Mouse (Mus musculus): ENCODE measurements around the gene Shisal1. TPM values are rescaled to one million over a fixed set of nuclear protein-coding genes. Genes with fewer than 3 reads are reported as not detected.

The Shisal1 gene
- polyA plus RNA-seq, 1 experiment from 2014 or later, result 9.5 TPM

DNA sequence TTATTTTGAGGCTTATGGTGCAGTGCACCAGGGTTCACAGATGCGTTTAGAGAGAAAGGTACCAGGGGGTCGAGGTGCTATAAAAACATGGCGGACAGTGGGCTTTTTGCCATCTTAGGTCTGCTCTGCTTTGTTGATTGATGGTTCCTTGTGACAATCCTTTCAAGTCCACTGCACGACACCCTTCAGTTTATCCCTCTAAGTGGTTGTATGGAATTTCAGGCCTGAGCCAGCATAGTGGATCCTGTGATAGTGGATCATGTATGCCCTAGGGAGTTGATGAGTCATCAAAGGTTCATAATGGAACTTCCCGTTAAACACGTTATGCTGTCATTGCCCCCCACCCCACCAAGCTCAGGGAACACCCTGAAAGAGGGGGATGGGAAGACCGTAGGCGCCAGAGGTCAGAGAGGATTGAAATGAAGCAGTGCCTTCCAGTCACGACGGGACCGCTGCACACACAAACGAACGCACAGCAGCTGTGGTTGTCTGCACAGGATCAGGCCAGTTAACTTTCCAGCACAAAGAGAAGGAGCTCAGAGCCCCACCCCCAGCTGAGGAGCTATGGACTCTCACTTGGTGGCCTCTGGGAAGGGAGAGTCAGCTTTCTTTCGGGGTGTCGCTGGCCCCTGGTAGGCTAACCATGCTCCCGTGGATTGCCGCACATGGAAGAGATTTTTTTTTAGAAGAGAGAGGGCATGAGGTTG is 81.1 kb downstream of the Shisal1 start:
- Histone ChIP-seq H3K4me2 (no peak overlapping the region), H3K4me1 (replicated peaks) (peaks cover 18% of the 10 kb centered on the region), H3K36me3 (no peaks in the 10 kb centered on the region), H3K4me3 (no peak overlapping the region), H3K9ac (no peak overlapping the region), H3K27me3 (no peaks in the 10 kb centered on the region), H3K9me3 (no peaks in the 10 kb centered on the region), H3K27ac (no peak overlapping the region)
- no peak for ATAC-seq (ENCODE audit: low FRiP score)
- 64% methylated on average over 17 of the region's 17 CpGs for WGBS

DNA sequence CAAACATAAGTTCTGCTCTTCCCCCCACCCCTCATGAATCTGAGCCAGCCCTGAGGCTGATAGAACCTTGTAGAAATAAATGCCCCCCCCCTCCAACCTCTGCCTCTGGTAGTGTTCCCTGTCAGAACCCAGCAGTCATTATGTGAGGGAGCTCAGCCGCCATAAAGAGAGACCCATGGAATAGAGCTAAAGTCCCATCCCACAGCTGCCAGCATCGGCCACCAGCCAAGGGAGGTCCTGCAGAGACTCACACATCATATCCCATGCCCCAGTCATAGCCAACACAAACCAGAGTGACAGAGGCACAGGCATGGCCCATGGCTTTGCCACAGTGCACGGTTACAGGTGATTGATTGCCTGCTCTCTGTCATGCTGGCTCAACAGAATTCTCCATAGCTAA is 82.2 kb downstream of the Shisal1 start:
- Histone ChIP-seq H3K4me1 (replicated peaks) (peaks cover 29% of the 10 kb centered on the region), H3K9ac (no peak overlapping the region), H3K27ac (no peak overlapping the region), H3K4me2 (no peak overlapping the region), H3K36me3 (no peaks in the 10 kb centered on the region), H3K9me3 (no peaks in the 10 kb centered on the region), H3K4me3 (no peak overlapping the region), H3K27me3 (no peaks in the 10 kb centered on the region)
- WGBS, result 85% methylated on average over 3 of the region's 3 CpGs
- ATAC-seq (ENCODE audit: low FRiP score), result no peak

DNA sequence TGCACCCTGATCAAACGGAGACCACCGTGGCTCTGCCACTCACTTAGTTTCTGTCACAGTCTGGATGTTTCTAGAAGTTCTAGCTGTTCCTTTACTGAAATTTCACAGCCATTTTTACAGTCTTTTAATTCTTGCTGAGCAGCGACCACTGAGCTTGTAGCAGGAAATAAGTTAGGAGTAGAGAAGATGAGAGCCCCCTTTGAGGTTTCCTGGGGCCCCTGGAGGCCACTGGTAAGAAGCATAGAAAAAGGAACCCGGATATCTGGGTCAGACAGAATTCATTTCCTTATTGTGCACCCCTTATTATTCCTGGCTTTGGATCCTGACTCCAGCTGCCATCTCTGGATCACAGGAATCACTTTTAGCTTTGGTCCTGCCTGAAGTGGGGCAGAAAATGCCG is 91.8 kb downstream of the Shisal1 start:
- Histone ChIP-seq H3K4me2 (no peak overlapping the region), H3K4me1 (replicated peaks) (peaks cover 37% of the 10 kb centered on the region), H3K27ac (no peak overlapping the region), H3K36me3 (no peaks in the 10 kb centered on the region), H3K4me3 (no peak overlapping the region), H3K9me3 (no peaks in the 10 kb centered on the region), H3K9ac (no peak overlapping the region), H3K27me3 (no peaks in the 10 kb centered on the region)
- WGBS, result 82% methylated on average over 5 of the region's 5 CpGs
- no peak for ATAC-seq (ENCODE audit: low FRiP score)

DNA sequence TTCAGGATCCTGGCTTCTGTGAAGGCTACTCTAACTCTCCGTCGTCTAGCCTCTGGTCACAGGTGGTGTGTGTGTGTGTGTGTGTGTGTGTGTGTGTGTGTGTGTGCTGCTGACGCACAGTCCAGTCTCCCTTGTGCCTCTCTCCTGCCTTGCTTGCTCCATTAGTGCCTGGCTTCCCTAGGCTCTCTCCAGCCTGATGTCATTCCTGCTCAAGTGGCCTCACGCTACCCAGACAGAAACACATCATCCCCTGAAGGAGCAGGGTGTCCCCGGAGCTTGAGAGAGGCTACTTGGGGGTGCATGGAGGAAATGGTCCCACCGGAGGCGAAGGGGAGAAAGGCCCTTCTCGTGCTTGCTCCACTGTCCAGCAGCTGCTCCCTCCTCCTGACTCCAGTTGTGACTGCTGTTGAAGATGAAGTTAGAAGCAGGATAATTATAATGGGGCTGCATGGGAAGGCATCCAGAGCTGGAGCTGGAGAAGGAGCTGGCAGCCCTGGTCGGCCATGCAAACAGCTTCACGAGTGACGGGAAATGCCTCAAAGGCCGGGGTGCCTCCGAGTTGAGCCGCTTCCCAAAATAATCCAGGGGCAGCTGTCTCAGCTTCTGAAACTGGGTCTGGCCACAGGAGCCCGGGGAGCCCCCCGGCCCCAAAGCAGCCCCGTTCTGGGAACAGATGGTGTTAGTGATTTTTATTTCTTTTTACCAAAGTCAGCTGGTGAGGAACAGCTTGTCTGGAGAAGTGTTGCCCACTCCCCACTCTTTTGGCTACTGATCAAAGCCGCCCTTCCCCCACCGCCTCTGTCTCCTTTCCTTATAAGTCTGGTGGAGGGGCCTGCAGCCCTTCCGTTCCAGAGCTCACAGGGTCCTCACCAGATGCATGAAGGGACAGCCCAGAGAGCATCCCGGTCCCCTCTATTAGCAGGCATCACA is 94.7 kb downstream of the Shisal1 start:
- no peaks in the 10 kb centered on the region for H3K27me3 ChIP-seq
- H3K27ac ChIP-seq, result peak overlapping the region; percentile 55; the same call in 1 of the 2 replicates
- H3K9ac ChIP-seq, result no peak overlapping the region
- H3K4me1 ChIP-seq (replicated peaks), result peaks cover 28% of the 10 kb centered on the region
- WGBS, result 63% methylated on average over 21 of the region's 21 CpGs
- H3K4me2 ChIP-seq, result no peak overlapping the region
- H3K36me3 ChIP-seq, result no peaks in the 10 kb centered on the region
- no peak overlapping the region for H3K4me3 ChIP-seq
- no peak for ATAC-seq (ENCODE audit: low FRiP score)
- no peaks in the 10 kb centered on the region for H3K9me3 ChIP-seq

DNA sequence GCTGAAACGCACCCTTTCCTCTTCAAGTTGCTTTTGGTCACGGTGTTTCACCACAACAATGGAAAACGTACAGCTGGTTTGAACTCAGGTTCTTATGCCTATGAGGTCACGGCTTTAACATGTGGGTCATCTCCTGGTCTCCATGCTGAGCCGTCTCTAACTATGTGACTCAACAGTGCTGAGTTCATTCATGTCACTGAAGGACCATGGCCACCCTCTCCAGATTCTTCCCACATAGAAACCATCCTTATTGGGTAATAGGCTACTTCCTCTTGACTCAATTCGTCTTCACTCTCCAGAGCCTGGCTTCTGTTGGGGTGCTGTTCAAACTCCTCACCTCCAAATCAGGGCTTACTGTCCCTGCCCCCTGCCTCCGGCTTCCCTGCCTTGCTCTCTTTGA is 95.6 kb downstream of the Shisal1 start:
- H3K27ac ChIP-seq, result no peak overlapping the region
- 80% methylated on average over 7 of the region's 7 CpGs for WGBS

DNA sequence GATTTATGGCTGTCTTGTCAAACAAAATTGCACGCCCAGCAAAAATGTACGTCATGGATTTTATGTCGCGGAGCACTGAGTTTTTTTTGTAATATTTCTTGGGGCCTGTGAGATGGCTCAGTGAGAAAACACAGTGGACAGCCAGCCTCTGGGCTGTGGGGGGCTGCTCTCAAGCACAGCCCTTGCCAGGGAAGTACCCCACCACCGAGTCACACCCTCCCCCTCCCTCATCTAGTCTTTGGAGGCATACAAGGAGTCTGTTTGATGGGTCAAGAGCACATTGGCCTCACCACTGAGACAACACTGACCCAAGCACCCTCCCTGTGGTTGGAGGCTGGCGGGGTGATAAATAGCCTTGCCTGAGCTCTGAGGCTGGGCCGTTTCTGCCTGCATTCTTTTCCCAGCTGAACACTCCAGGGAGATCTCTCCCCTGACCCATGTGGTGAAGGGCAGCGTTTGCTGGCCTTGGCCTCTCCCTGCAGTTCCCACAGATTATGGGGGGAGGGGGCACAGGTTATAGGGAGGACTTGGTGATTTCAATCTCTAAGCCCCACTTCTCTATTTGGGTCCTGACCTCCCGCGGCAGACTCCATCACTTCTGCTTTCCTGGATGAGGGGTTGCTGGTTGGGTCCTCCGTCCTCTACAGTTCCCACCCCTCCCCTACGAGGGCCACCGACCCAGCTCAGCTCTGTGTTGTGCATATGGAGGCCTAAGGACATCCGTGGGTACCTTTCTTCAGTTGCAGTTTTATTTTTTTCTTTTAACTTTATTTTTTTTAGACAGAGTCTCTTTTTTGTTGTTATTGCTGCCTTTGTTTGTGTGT is 96.8 kb downstream of the Shisal1 start:
- ATAC-seq (ENCODE audit: low FRiP score), result no peak
- no peak overlapping the region for H3K9ac ChIP-seq
- no peaks in the 10 kb centered on the region for H3K27me3 ChIP-seq
- H3K9me3 ChIP-seq, result no peaks in the 10 kb centered on the region
- H3K4me2 ChIP-seq, result no peak overlapping the region
- peak overlapping the region; percentile 66 for H3K27ac ChIP-seq
- no peak overlapping the region for H3K4me3 ChIP-seq
- H3K36me3 ChIP-seq, result no peaks in the 10 kb centered on the region
- 26% methylated on average over 14 of the region's 14 CpGs for WGBS
- H3K4me1 ChIP-seq (replicated peaks), result peaks cover 32% of the 10 kb centered on the region

More for the DNA sequence above, 95.6 kb downstream of the Shisal1 start:
- no peaks in the 10 kb centered on the region for H3K9me3 ChIP-seq
- no peak overlapping the region for H3K9ac ChIP-seq
- no peak overlapping the region for H3K4me2 ChIP-seq
- no peaks in the 10 kb centered on the region for H3K27me3 ChIP-seq
- H3K4me1 ChIP-seq (replicated peaks), result peaks cover 28% of the 10 kb centered on the region
- no peak for ATAC-seq (ENCODE audit: low FRiP score)
- no peak overlapping the region for H3K4me3 ChIP-seq
- H3K36me3 ChIP-seq, result no peaks in the 10 kb centered on the region

DNA sequence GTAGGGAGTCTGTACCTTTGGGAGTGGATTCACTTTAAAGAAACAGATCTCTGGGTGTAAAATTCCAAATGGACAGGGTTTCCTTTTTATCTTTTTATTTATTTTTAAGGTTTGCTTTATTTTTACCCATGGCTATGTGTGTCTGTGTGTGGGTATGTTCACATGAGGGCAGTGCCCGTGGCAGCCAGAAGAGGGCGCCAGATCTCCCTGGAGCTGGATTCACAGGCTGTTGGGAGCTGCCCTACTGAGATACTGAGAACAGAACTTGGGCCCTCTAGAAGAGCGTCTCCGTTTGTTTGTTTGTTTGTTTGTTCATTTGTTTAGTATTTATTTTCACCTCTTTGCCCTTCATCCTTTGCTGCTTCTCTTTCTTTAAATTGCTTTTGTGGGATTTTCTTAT is 98.1 kb downstream of the Shisal1 start:
- WGBS, result 95% methylated on average over 4 of the region's 4 CpGs
- Histone ChIP-seq H3K36me3 (no peaks in the 10 kb centered on the region), H3K4me2 (no peak overlapping the region), H3K9me3 (no peaks in the 10 kb centered on the region), H3K27ac (no peak overlapping the region), H3K9ac (no peak overlapping the region), H3K27me3 (no peaks in the 10 kb centered on the region), H3K4me1 (replicated peaks) (peaks cover 44% of the 10 kb centered on the region), H3K4me3 (no peak overlapping the region)
- no peak for ATAC-seq (ENCODE audit: low FRiP score)

DNA sequence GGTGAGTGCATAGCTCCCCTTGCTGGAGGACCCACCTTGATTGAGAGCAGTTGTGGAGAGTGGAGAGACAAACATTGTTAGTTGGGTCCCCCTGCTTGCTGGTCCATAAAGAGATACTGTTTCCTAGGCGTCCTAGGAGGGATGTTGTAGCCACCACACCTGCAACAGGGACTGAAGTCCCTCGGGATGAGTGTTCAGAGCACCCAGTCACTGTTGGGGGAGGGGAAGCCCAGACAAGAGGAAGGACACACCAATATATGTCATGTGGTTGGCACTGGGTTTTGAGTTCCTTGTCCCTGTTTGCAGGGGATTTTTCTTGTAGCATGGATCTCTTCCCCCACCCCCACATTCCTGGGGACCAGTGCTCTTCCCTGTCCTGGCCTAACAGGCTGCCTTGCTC is 106.0 kb downstream of the Shisal1 start:
- ATAC-seq (ENCODE audit: low FRiP score), result no peak
- H3K9me3 ChIP-seq, result no peaks in the 10 kb centered on the region

DNA sequence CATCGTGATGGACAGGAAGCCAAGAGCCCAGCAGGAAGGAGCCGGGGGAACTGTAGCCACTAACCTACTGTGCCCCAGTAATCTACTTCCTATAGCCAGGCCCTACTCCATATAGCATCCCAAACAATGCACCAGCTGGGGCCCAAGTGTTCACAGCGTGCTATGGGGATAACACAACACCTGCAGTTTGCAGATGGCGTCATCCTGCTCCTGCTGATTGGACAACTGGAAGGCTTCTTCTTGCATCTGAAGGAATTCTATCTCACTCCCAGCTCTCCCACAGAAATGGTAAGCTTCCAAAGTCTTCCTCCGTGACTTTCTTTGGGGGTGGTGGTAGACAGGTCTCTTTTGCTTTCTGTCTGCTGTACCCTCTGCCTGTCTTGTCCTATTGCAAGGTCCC is 109.3 kb downstream of the Shisal1 start:
- H3K4me3 ChIP-seq, result no peak overlapping the region
- no peak overlapping the region for H3K4me2 ChIP-seq
- H3K27me3 ChIP-seq, result no peaks in the 10 kb centered on the region
- 60% methylated on average over 5 of the region's 5 CpGs for WGBS
- H3K4me1 ChIP-seq (replicated peaks), result peaks cover 12% of the 10 kb centered on the region
- no peak overlapping the region for H3K27ac ChIP-seq
- no peak overlapping the region for H3K9ac ChIP-seq
- ATAC-seq (ENCODE audit: low FRiP score), result no peak
- no peaks in the 10 kb centered on the region for H3K9me3 ChIP-seq
- H3K36me3 ChIP-seq, result no peaks in the 10 kb centered on the region

More for the DNA sequence above, 106.0 kb downstream of the Shisal1 start:
- Histone ChIP-seq H3K36me3 (no peaks in the 10 kb centered on the region), H3K9ac (no peak overlapping the region), H3K4me2 (no peak overlapping the region), H3K4me3 (no peak overlapping the region), H3K4me1 (replicated peaks) (peaks cover 32% of the 10 kb centered on the region), H3K27me3 (no peaks in the 10 kb centered on the region), H3K27ac (no peak overlapping the region)
- WGBS, result 64% methylated on average over 2 of the region's 2 CpGs

DNA sequence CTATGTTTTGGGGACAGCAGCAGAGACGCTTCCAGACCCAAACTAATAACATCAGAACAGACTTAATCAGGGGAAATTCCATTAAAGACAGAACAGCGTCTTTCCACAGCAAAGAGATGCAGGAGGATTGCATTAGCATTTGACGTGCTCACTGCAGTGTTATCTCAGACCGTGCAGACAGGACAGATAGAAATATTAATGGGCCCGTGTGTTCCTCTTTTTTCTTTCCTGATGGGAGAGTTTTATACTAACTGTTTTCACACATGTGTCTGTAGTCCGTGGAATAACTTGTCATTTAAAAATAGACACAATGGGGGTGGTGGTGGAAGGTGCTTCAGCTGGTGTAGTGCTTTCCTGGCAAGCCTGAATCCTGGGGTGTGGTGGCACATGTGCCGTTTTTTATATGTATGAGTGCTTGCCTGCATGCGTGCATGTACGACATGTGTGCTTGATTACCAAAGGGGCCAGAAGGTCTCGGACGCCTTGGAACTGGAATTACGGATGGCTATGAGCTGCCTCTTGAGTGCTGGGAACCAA is 110.5 kb downstream of the Shisal1 start:
- no peak overlapping the region for H3K27ac ChIP-seq

DNA sequence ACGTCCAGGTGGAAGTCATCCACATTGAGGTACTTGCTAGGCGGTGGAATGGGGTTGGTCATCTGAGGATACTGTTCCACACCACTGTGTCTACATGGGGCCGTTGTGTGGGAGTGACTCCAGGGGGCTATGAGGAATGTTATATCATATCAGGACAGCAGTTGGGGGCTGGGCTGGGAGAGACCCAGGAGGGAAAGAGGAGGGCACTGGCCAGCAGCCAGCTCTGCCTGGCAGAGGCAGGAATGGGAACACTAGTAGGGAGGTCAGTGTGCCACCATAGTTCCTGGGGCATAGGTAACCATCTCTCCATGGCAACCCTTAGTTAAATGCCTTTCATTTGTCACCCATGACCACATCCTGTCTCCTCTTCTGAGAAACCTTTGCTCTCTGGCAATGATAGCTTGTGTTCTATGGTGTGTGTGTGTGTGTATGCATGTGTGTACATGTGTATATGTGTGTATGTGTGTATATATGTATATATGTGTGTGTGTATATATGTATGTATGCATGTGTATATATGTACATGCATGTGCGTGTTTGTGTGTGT is 115.8 kb downstream of the Shisal1 start:
- H3K9me3 ChIP-seq, result no peaks in the 10 kb centered on the region
- no peak overlapping the region for H3K4me2 ChIP-seq
- H3K27ac ChIP-seq, result no peak overlapping the region
- H3K36me3 ChIP-seq, result no peaks in the 10 kb centered on the region
- no peak for ATAC-seq (ENCODE audit: low FRiP score)
- no peaks in the 10 kb centered on the region for H3K27me3 ChIP-seq
- H3K9ac ChIP-seq, result no peak overlapping the region
- peaks cover 11% of the 10 kb centered on the region for H3K4me1 ChIP-seq (replicated peaks)
- WGBS, result 88% methylated on average over 4 of the region's 4 CpGs
- H3K4me3 ChIP-seq, result no peak overlapping the region

More for the DNA sequence above, 110.5 kb downstream of the Shisal1 start:
- H3K4me3 ChIP-seq, result no peak overlapping the region
- no peaks in the 10 kb centered on the region for H3K9me3 ChIP-seq
- H3K27me3 ChIP-seq, result no peaks in the 10 kb centered on the region
- H3K9ac ChIP-seq, result no peak overlapping the region
- WGBS, result 74% methylated on average over 12 of the region's 12 CpGs
- H3K4me2 ChIP-seq, result no peak overlapping the region
- no peak for ATAC-seq (ENCODE audit: low FRiP score)
- no peaks in the 10 kb centered on the region for H3K36me3 ChIP-seq
- peaks cover 18% of the 10 kb centered on the region for H3K4me1 ChIP-seq (replicated peaks)

Data from hindbrain, embryonic 13.5 days (tissue).